Mouse (Mus musculus): ENCODE measurements around the gene Slco2a1. TPM values are rescaled to one million over a fixed set of nuclear protein-coding genes. Genes with fewer than 3 reads are reported as not detected.
"Not testable (repeated sequence)": the region's sequence is repeated elsewhere in the genome, so short reads cannot be mapped to it uniquely, and the experiment has no call there.

The Slco2a1 gene
- polyA plus RNA-seq, 1 experiment: 84.7 TPM

- WGBS: 67% methylated on average over 16 of the region's 16 CpGs
- no peak for TF ChIP-seq POLR2A (IDR thresholded peaks at IDR 0.05; ENCODE audit: low read depth, low read length)
- no peak for TF ChIP-seq CTCF (IDR thresholded peaks at IDR 0.05; ENCODE audit: extremely low read depth, insufficient read length, insufficient replicate concordance, low read depth, low read length)
- H3K27ac ChIP-seq (ENCODE audit: insufficient read depth, low read depth, low read length): peak overlapping the region; percentile 78
Measured at GRCm38 (mm10) chr9:103091039-103091883, 102.7 kb downstream of the Slco2a1 start.

GRCm38 (mm10) chr9:103092248-103092647 lies 103.7 kb downstream of the Slco2a1 start:
- H3K4me3 ChIP-seq (ENCODE audit: low read depth, low read length): peak overlapping the region; percentile 57
- no peak overlapping the region for H3K27ac ChIP-seq (ENCODE audit: insufficient read depth, low read depth, low read length)
- H3K36me3 ChIP-seq (ENCODE audit: control insufficient read depth, insufficient read depth, low read length): no peaks in the 10 kb centered on the region
- TF ChIP-seq POLR2A (IDR thresholded peaks at IDR 0.05; ENCODE audit: low read depth, low read length) (no peak), CTCF (IDR thresholded peaks at IDR 0.05; ENCODE audit: extremely low read depth, insufficient read length, insufficient replicate concordance, low read depth, low read length) (peak; percentile 90)
- peaks cover 28% of the 10 kb centered on the region for H3K4me1 ChIP-seq (ENCODE audit: control insufficient read depth, insufficient read depth, insufficient read length, low read length)
- no peaks in the 10 kb centered on the region for H3K27me3 ChIP-seq (ENCODE audit: control insufficient read depth, insufficient read depth, low read length)
- WGBS: 1% methylated on average over 19 of the region's 19 CpGs

More at GRCm38 (mm10) chr9:103091039-103091883, 102.7 kb downstream of the Slco2a1 start:
- H3K36me3 ChIP-seq (ENCODE audit: control insufficient read depth, insufficient read depth, low read length): no peaks in the 10 kb centered on the region
- no peak overlapping the region for H3K4me3 ChIP-seq (ENCODE audit: low read depth, low read length)
- peaks cover 28% of the 10 kb centered on the region for H3K4me1 ChIP-seq (ENCODE audit: control insufficient read depth, insufficient read depth, insufficient read length, low read length)
- H3K27me3 ChIP-seq (ENCODE audit: control insufficient read depth, insufficient read depth, low read length): no peaks in the 10 kb centered on the region

GRCm38 (mm10) chr9:103093681-103094080 lies 105.2 kb downstream of the Slco2a1 start:
- Histone ChIP-seq H3K36me3 (ENCODE audit: control insufficient read depth, insufficient read depth, low read length) (no peaks in the 10 kb centered on the region), H3K27ac (ENCODE audit: insufficient read depth, low read depth, low read length) (no peak overlapping the region), H3K4me3 (ENCODE audit: low read depth, low read length) (no peak overlapping the region), H3K4me1 (ENCODE audit: control insufficient read depth, insufficient read depth, insufficient read length, low read length) (peaks cover 25% of the 10 kb centered on the region), H3K27me3 (ENCODE audit: control insufficient read depth, insufficient read depth, low read length) (no peaks in the 10 kb centered on the region)
- no peak for TF ChIP-seq CTCF (IDR thresholded peaks at IDR 0.05; ENCODE audit: extremely low read depth, insufficient read length, insufficient replicate concordance, low read depth, low read length)
- 77% methylated on average over 3 of the region's 3 CpGs for WGBS

GRCm38 (mm10) chr9:103108341-103108798 lies 119.9 kb downstream of the Slco2a1 start:
- H3K4me1 ChIP-seq (ENCODE audit: control insufficient read depth, insufficient read depth, insufficient read length, low read length); H3K36me3 ChIP-seq (ENCODE audit: control insufficient read depth, insufficient read depth, low read length); H3K4me3 ChIP-seq (ENCODE audit: low read depth, low read length): not testable (repeated sequence)
- Histone ChIP-seq H3K27ac (ENCODE audit: insufficient read depth, low read depth, low read length) (peak overlapping the region; percentile 69), H3K27me3 (ENCODE audit: control insufficient read depth, insufficient read depth, low read length) (peaks cover 20% of the 10 kb centered on the region)
- 9% methylated on average over 9 of the region's 14 CpGs for WGBS

- Histone ChIP-seq H3K27me3 (ENCODE audit: control insufficient read depth, insufficient read depth, low read length) (peaks cover 20% of the 10 kb centered on the region), H3K4me1 (ENCODE audit: control insufficient read depth, insufficient read depth, insufficient read length, low read length) (peaks cover 7% of the 10 kb centered on the region), H3K36me3 (ENCODE audit: control insufficient read depth, insufficient read depth, low read length) (no peaks in the 10 kb centered on the region), H3K4me3 (ENCODE audit: low read depth, low read length) (peak overlapping the region; percentile 66), H3K27ac (ENCODE audit: insufficient read depth, low read depth, low read length) (peak overlapping the region; percentile 71)
- 15% methylated on average over 18 of the region's 18 CpGs for WGBS
- TF ChIP-seq CTCF (IDR thresholded peaks at IDR 0.05; ENCODE audit: extremely low read depth, insufficient read length, insufficient replicate concordance, low read depth, low read length) (no peak), POLR2A (IDR thresholded peaks at IDR 0.05; ENCODE audit: low read depth, low read length) (no peak)
Measured at GRCm38 (mm10) chr9:103108943-103109670, 120.6 kb downstream of the Slco2a1 start.

GRCm38 (mm10) chr9:103109911-103110310 lies 121.4 kb downstream of the Slco2a1 start:
- TF ChIP-seq POLR2A (IDR thresholded peaks at IDR 0.05; ENCODE audit: low read depth, low read length) (no peak), CTCF (IDR thresholded peaks at IDR 0.05; ENCODE audit: extremely low read depth, insufficient read length, insufficient replicate concordance, low read depth, low read length) (no peak)
- Histone ChIP-seq H3K36me3 (ENCODE audit: control insufficient read depth, insufficient read depth, low read length) (no peaks in the 10 kb centered on the region), H3K4me3 (ENCODE audit: low read depth, low read length) (no peak overlapping the region), H3K27me3 (ENCODE audit: control insufficient read depth, insufficient read depth, low read length) (peaks cover 20% of the 10 kb centered on the region), H3K4me1 (ENCODE audit: control insufficient read depth, insufficient read depth, insufficient read length, low read length) (peaks cover 7% of the 10 kb centered on the region), H3K27ac (ENCODE audit: insufficient read depth, low read depth, low read length) (no peak overlapping the region)
- WGBS: 53% methylated on average over 2 of the region's 2 CpGs
